Mouse (Mus musculus): ENCODE results near the gene Rab9b. TPM values are rescaled to one million over a fixed set of nuclear protein-coding genes. Genes with fewer than 3 reads are reported as not detected.

Gene Rab9b
- 0.27 and 0.57 TPM in 2 replicates for polyA plus RNA-seq (2014; fragmentation: Nextera tagmentation; extraction: Ambion mirVana)

GRCm38 (mm10) chrX:136868061-136869040, at the start of gene Rab9b:
Rab9b (minus strand) TSS chrX:136868755.
- no peaks in the 10 kb centered on the region for H3K27me3 ChIP-seq (ENCODE audit: control insufficient read depth, insufficient read depth, low read length)
- H3K9me3 ChIP-seq (ENCODE audit: control insufficient read depth, low read length) = no peaks in the 10 kb centered on the region
- H3K4me2 ChIP-seq (ENCODE audit: low read length) = peak within 1 kb of the TSS; percentile 74
- no peak within 1 kb of the TSS for H3K27ac ChIP-seq (replicated peaks in 1 of 2; ENCODE audit: control insufficient read depth in 1 of 2, insufficient read depth in 1 of 2, low read depth in 2 of 2, low read length in 2 of 2)
- H3K4me3 ChIP-seq (ENCODE audit: control insufficient read depth in 1 of 2, insufficient read depth in 1 of 2, low read depth in 1 of 2, low read length in 2 of 2) = peak within 1 kb of the TSS; percentile 46 to 64
- H3K9ac ChIP-seq (ENCODE audit: low read length) = peak within 1 kb of the TSS; percentile 55; the same call in 1 of the 2 replicates
- no peaks in the 10 kb centered on the region for H3K36me3 ChIP-seq (ENCODE audit: control insufficient read depth, insufficient read depth, low read length)
- H3K4me1 ChIP-seq (ENCODE audit: control insufficient read depth in 2 of 2, insufficient read depth in 2 of 2, low read length in 2 of 2) = no peaks in the 10 kb centered on the region
- no peak for ATAC-seq (ENCODE audit: insufficient number of reproducible peaks, insufficient read depth, low FRiP score, low read depth)
- 14% methylated on average over 34 of the region's 36 CpGs for WGBS

GRCm38 (mm10) chrX:136904369-136904768, 35.8 kb upstream of the Rab9b start:
- Histone ChIP-seq H3K9me3 (ENCODE audit: control insufficient read depth, low read length) (no peaks in the 10 kb centered on the region), H3K4me1 (ENCODE audit: control insufficient read depth in 2 of 2, insufficient read depth in 2 of 2, low read length in 2 of 2) (no peaks in the 10 kb centered on the region), H3K36me3 (ENCODE audit: control insufficient read depth, insufficient read depth, low read length) (no peaks in the 10 kb centered on the region), H3K4me3 (ENCODE audit: control insufficient read depth in 1 of 2, insufficient read depth in 1 of 2, low read depth in 1 of 2, low read length in 2 of 2) (no peak overlapping the region), H3K27ac (replicated peaks in 1 of 2; ENCODE audit: control insufficient read depth in 1 of 2, insufficient read depth in 1 of 2, low read depth in 2 of 2, low read length in 2 of 2) (no peak overlapping the region), H3K27me3 (ENCODE audit: control insufficient read depth, insufficient read depth, low read length) (no peaks in the 10 kb centered on the region), H3K9ac (ENCODE audit: low read length) (no peak overlapping the region), H3K4me2 (ENCODE audit: low read length) (no peak overlapping the region)
- 48% methylated on average over 4 of the region's 4 CpGs for WGBS
- ATAC-seq (ENCODE audit: insufficient number of reproducible peaks, insufficient read depth, low FRiP score, low read depth) = no peak

- no peak overlapping the region for H3K9ac ChIP-seq (ENCODE audit: low read length)
- WGBS = 45% methylated on average over 2 of the region's 2 CpGs
- H3K27ac ChIP-seq (replicated peaks in 1 of 2; ENCODE audit: control insufficient read depth in 1 of 2, insufficient read depth in 1 of 2, low read depth in 2 of 2, low read length in 2 of 2) = no peak overlapping the region
- H3K9me3 ChIP-seq (ENCODE audit: control insufficient read depth, low read length) = no peaks in the 10 kb centered on the region
- no peak overlapping the region for H3K4me2 ChIP-seq (ENCODE audit: low read length)
- ATAC-seq (ENCODE audit: insufficient number of reproducible peaks, insufficient read depth, low FRiP score, low read depth) = no peak
- no peaks in the 10 kb centered on the region for H3K36me3 ChIP-seq (ENCODE audit: control insufficient read depth, insufficient read depth, low read length)
- H3K27me3 ChIP-seq (ENCODE audit: control insufficient read depth, insufficient read depth, low read length) = no peaks in the 10 kb centered on the region
- H3K4me1 ChIP-seq (ENCODE audit: control insufficient read depth in 2 of 2, insufficient read depth in 2 of 2, low read length in 2 of 2) = no peaks in the 10 kb centered on the region
- no peak overlapping the region for H3K4me3 ChIP-seq (ENCODE audit: control insufficient read depth in 1 of 2, insufficient read depth in 1 of 2, low read depth in 1 of 2, low read length in 2 of 2)
Measured at GRCm38 (mm10) chrX:136895757-136896156, 27.2 kb upstream of the Rab9b start.

GRCm38 (mm10) chrX:136850300-136850699, 18.3 kb downstream of the Rab9b start:
- Histone ChIP-seq H3K36me3 (ENCODE audit: control insufficient read depth, insufficient read depth, low read length) (no peaks in the 10 kb centered on the region), H3K27me3 (ENCODE audit: control insufficient read depth, insufficient read depth, low read length) (no peaks in the 10 kb centered on the region), H3K4me3 (ENCODE audit: control insufficient read depth in 1 of 2, insufficient read depth in 1 of 2, low read depth in 1 of 2, low read length in 2 of 2) (no peak overlapping the region), H3K9ac (ENCODE audit: low read length) (no peak overlapping the region), H3K4me1 (ENCODE audit: control insufficient read depth in 2 of 2, insufficient read depth in 2 of 2, low read length in 2 of 2) (no peaks in the 10 kb centered on the region), H3K9me3 (ENCODE audit: control insufficient read depth, low read length) (no peaks in the 10 kb centered on the region), H3K27ac (replicated peaks in 1 of 2; ENCODE audit: control insufficient read depth in 1 of 2, insufficient read depth in 1 of 2, low read depth in 2 of 2, low read length in 2 of 2) (no peak overlapping the region), H3K4me2 (ENCODE audit: low read length) (no peak overlapping the region)
- ATAC-seq (ENCODE audit: insufficient number of reproducible peaks, insufficient read depth, low FRiP score, low read depth) = no peak
- 35% methylated on average over 3 of the region's 3 CpGs for WGBS

GRCm38 (mm10) chrX:136828610-136829009, 39.9 kb downstream of the Rab9b start:
- Histone ChIP-seq H3K4me3 (ENCODE audit: control insufficient read depth in 1 of 2, insufficient read depth in 1 of 2, low read depth in 1 of 2, low read length in 2 of 2) (no peak overlapping the region), H3K27me3 (ENCODE audit: control insufficient read depth, insufficient read depth, low read length) (no peaks in the 10 kb centered on the region), H3K9me3 (ENCODE audit: control insufficient read depth, low read length) (no peaks in the 10 kb centered on the region), H3K4me2 (ENCODE audit: low read length) (no peak overlapping the region), H3K9ac (ENCODE audit: low read length) (no peak overlapping the region), H3K4me1 (ENCODE audit: control insufficient read depth in 2 of 2, insufficient read depth in 2 of 2, low read length in 2 of 2) (no peaks in the 10 kb centered on the region), H3K36me3 (ENCODE audit: control insufficient read depth, insufficient read depth, low read length) (no peaks in the 10 kb centered on the region), H3K27ac (replicated peaks in 1 of 2; ENCODE audit: control insufficient read depth in 1 of 2, insufficient read depth in 1 of 2, low read depth in 2 of 2, low read length in 2 of 2) (no peak overlapping the region)
- ATAC-seq (ENCODE audit: insufficient number of reproducible peaks, insufficient read depth, low FRiP score, low read depth) = no peak

GRCm38 (mm10) chrX:136825016-136825415, 43.5 kb downstream of the Rab9b start:
- no peak for ATAC-seq (ENCODE audit: insufficient number of reproducible peaks, insufficient read depth, low FRiP score, low read depth)
- Histone ChIP-seq H3K4me1 (ENCODE audit: control insufficient read depth in 2 of 2, insufficient read depth in 2 of 2, low read length in 2 of 2) (no peaks in the 10 kb centered on the region), H3K27me3 (ENCODE audit: control insufficient read depth, insufficient read depth, low read length) (no peaks in the 10 kb centered on the region), H3K4me3 (ENCODE audit: control insufficient read depth in 1 of 2, insufficient read depth in 1 of 2, low read depth in 1 of 2, low read length in 2 of 2) (no peak overlapping the region), H3K36me3 (ENCODE audit: control insufficient read depth, insufficient read depth, low read length) (no peaks in the 10 kb centered on the region), H3K4me2 (ENCODE audit: low read length) (no peak overlapping the region), H3K9ac (ENCODE audit: low read length) (no peak overlapping the region), H3K27ac (replicated peaks in 1 of 2; ENCODE audit: control insufficient read depth in 1 of 2, insufficient read depth in 1 of 2, low read depth in 2 of 2, low read length in 2 of 2) (no peak overlapping the region), H3K9me3 (ENCODE audit: control insufficient read depth, low read length) (no peaks in the 10 kb centered on the region)
- WGBS = 69% methylated on average over 4 of the region's 4 CpGs

- 56% methylated on average over 1 of the region's 1 CpGs for WGBS
- H3K4me3 ChIP-seq (ENCODE audit: control insufficient read depth in 1 of 2, insufficient read depth in 1 of 2, low read depth in 1 of 2, low read length in 2 of 2) = no peak within 1 kb of the TSS
Measured at GRCm38 (mm10) chrX:136822371-136822770, 46.2 kb downstream of the Rab9b start, which contains the start of gene Plp1. Plp1 (plus strand) TSS chrX:136822671.

More at GRCm38 (mm10) chrX:136822371-136822770, 46.2 kb downstream of the Rab9b start, which contains the start of gene Plp1:
- Histone ChIP-seq H3K9ac (ENCODE audit: low read length) (no peak within 1 kb of the TSS), H3K9me3 (ENCODE audit: control insufficient read depth, low read length) (no peaks in the 10 kb centered on the region), H3K27ac (replicated peaks in 1 of 2; ENCODE audit: control insufficient read depth in 1 of 2, insufficient read depth in 1 of 2, low read depth in 2 of 2, low read length in 2 of 2) (no peak within 1 kb of the TSS), H3K27me3 (ENCODE audit: control insufficient read depth, insufficient read depth, low read length) (no peaks in the 10 kb centered on the region), H3K36me3 (ENCODE audit: control insufficient read depth, insufficient read depth, low read length) (no peaks in the 10 kb centered on the region), H3K4me2 (ENCODE audit: low read length) (no peak within 1 kb of the TSS), H3K4me1 (ENCODE audit: control insufficient read depth in 2 of 2, insufficient read depth in 2 of 2, low read length in 2 of 2) (no peaks in the 10 kb centered on the region)
- no peak for ATAC-seq (ENCODE audit: insufficient number of reproducible peaks, insufficient read depth, low FRiP score, low read depth)

All from heart, embryonic 14.5 days (tissue).